Comparison of ENCODE assay signal across 8 mouse cellular contexts in the genomic region with DNA sequence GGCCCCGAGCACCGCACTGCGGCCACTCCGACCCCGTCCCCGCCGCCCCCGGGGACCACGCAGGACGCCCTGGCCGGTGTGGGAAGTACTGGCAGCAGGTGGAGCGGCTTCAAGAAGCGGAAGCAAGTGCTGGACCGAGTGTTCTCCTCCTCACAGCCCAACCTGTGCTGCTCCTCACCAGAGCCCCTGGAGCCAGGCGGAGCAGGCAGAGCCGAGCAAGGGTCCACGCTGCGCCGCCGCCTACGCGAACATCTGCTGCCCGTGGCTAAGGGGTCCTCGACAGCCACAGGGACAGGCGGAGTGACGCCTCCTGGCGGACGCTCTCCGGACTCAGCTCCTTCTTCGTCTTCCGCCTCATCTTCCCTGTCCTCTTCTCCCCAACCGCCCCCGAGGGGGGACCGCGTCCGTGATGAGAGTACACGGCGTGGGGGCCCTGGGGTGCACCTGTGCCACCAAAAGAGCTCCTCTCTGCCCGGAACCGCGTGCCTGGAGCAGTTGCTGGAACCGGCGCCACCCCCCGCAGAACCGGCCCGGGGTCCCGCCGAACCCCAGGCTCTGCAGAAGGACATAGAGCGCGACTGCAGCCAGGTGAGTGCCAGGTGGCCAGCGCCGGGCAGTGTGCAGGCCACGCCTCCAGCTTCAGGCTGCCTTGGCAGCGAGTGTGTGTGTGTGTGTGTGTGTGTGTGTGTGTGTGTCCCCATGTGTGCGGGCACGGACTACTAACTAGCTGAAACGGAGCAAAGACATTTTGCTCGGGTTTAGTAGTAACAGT. TPM values are rescaled to one million over a fixed set of nuclear protein-coding genes. Genes with fewer than 3 reads are reported as not detected.
A peak's percentile ranks its signal among the peaks of the same experiment; 100 is the strongest.
DNase-seq lines count a peak whose midpoint lies in the region; ATAC-seq and TF ChIP-seq lines count a peak whose summit lies in the region.

No protein-coding gene starts in this region.

- H3K4me2 ChIP-seq in forebrain, embryonic 16.5 days (ENCODE audit: low read length), result peak overlapping the region; percentile 99
- H3K4me2 ChIP-seq in lung, embryonic 14.5 days, result peak overlapping the region; percentile 96
- H3K4me2 ChIP-seq in neural tube, embryonic 14.5 days (ENCODE audit: low read depth, low read length), result peak overlapping the region; percentile 99

- H3K27me3 ChIP-seq in forebrain, embryonic 16.5 days (replicated peaks; ENCODE audit: control insufficient read depth, insufficient read depth, low read length), result peaks cover 6% of the 10 kb centered on the region; the same call in 1 of the 2 replicates
- peaks cover 35% of the 10 kb centered on the region for H3K27me3 ChIP-seq in lung, embryonic 14.5 days (ENCODE audit: insufficient read depth, low read length)
- H3K27me3 ChIP-seq in neural tube, embryonic 14.5 days (ENCODE audit: control insufficient read depth, insufficient read depth, low read length), result peaks cover 7% of the 10 kb centered on the region

- no peaks in the 10 kb centered on the region for H3K9me3 ChIP-seq in forebrain, embryonic 16.5 days (ENCODE audit: control insufficient read depth, low read length)
- H3K9me3 ChIP-seq in lung, embryonic 14.5 days (ENCODE audit: low read depth, low read length), result no peaks in the 10 kb centered on the region
- no peaks in the 10 kb centered on the region for H3K9me3 ChIP-seq in neural tube, embryonic 14.5 days (ENCODE audit: control insufficient read depth, low read length)

- ATAC-seq in forebrain, embryonic 16.5 days, result peak; percentile 91
- ATAC-seq in hematopoietic stem cell, adult 5-6 weeks (replicated peaks in 1 of 2; ENCODE audit: insufficient read depth in 1 of 2, low FRiP score in 2 of 2, low TSS enrichment in 1 of 2, low read depth in 1 of 2, poor library complexity in 2 of 2, severe bottlenecking in 2 of 2), result peak; percentile 38 to 62
- peak; percentile 85 for ATAC-seq in lung, embryonic 14.5 days (ENCODE audit: insufficient read depth)
- peak; percentile 93 for ATAC-seq in neural tube, embryonic 14.5 days (ENCODE audit: low read depth)

- WGBS in forebrain, embryonic 16.5 days, result under 1% methylated on average over 56 of the region's 58 CpGs
- under 1% methylated on average over 55 of the region's 58 CpGs for WGBS in lung, embryonic 14.5 days
- WGBS in neural tube, embryonic 14.5 days, result 1% methylated on average over 47 of the region's 58 CpGs

- DNase-seq in MN1 (ENCODE audit: low spot score), result peak; percentile 33
- DNase-seq in cerebellum, adult 18-20 months, result peak; percentile 79 to 85
- DNase-seq in layer of hippocampus, adult 8-10 months (ENCODE audit: low spot score in 2 of 2), result peak; percentile 41 to 58
- DNase-seq in lung, embryonic 14.5 days, result peak; percentile 64
- peak; percentile 32 for DNase-seq in urinary bladder, postnatal 14 days (ENCODE audit: low spot score)

- H3K27ac ChIP-seq in forebrain, embryonic 16.5 days (ENCODE audit: low read length), result no peak overlapping the region
- H3K27ac ChIP-seq in lung, embryonic 14.5 days (ENCODE audit: low read depth), result no peak overlapping the region
- H3K27ac ChIP-seq in neural tube, embryonic 14.5 days (ENCODE audit: low read depth, low read length), result no peak overlapping the region

- peak overlapping the region; percentile 63 for H3K4me3 ChIP-seq in forebrain, embryonic 16.5 days (replicated peaks; ENCODE audit: low read length)
- peak overlapping the region; percentile 53 for H3K4me3 ChIP-seq in lung, embryonic 14.5 days (ENCODE audit: low read depth, low read length)
- peak overlapping the region; percentile 73 for H3K4me3 ChIP-seq in neural tube, embryonic 14.5 days (ENCODE audit: low read depth, low read length)

- no peaks in the 10 kb centered on the region for H3K36me3 ChIP-seq in forebrain, embryonic 16.5 days (ENCODE audit: control insufficient read depth, insufficient read depth)
- no peaks in the 10 kb centered on the region for H3K36me3 ChIP-seq in lung, embryonic 14.5 days (ENCODE audit: insufficient read depth)
- H3K36me3 ChIP-seq in neural tube, embryonic 14.5 days (ENCODE audit: control insufficient read depth, insufficient read depth, low read length), result no peaks in the 10 kb centered on the region

- peak; percentile 59 for TF ChIP-seq CTCF in lung, embryonic 14.5 days (IDR thresholded peaks at IDR 0.05; ENCODE audit: low read depth)

- peak overlapping the region; percentile 64 for H3K9ac ChIP-seq in forebrain, embryonic 16.5 days (replicated peaks; ENCODE audit: low read depth, low read length)
- H3K9ac ChIP-seq in lung, embryonic 14.5 days, result peak overlapping the region; percentile 38
- peak overlapping the region; percentile 68 for H3K9ac ChIP-seq in neural tube, embryonic 14.5 days (replicated peaks; ENCODE audit: low read depth, low read length)

- peaks cover 11% of the 10 kb centered on the region for H3K4me1 ChIP-seq in forebrain, embryonic 16.5 days (replicated peaks; ENCODE audit: control insufficient read depth, insufficient read depth, low read length)
- no peaks in the 10 kb centered on the region for H3K4me1 ChIP-seq in lung, embryonic 14.5 days (ENCODE audit: insufficient read depth)
- H3K4me1 ChIP-seq in neural tube, embryonic 14.5 days (ENCODE audit: control insufficient read depth, insufficient read depth, low read length), result 0 out of 2 replicates have a peak, but pooled peaks cover 4% of the 10 kb centered on the region

RNA-seq across cellular contexts. Expression of a gene that starts 0.5 kb away (rescaled TPM):
- 5.9 and 8.0 TPM in 2 replicates for polyA plus RNA-seq in forebrain, embryonic 16.5 days (2015; fragmentation: Nextera tagmentation; extraction: Ambion mirVana)
- total RNA-seq in hematopoietic stem cell, adult 5-6 weeks (2017), result 77.9 and 92.5 TPM in 2 replicates
- 10 to 100 TPM; 48.9 to 59.6 (median 55.3) TPM for total RNA-seq in layer of hippocampus, adult 8-10 months (2022)
- 0.64 and 0.82 TPM in 2 replicates for polyA plus RNA-seq in lung, embryonic 14.5 days (2014; fragmentation: Nextera tagmentation; extraction: Ambion mirVana)
- 2.2 and 2.3 TPM in 2 replicates for polyA plus RNA-seq in neural tube, embryonic 14.5 days (2014; fragmentation: Nextera tagmentation; extraction: Ambion mirVana)

Comparison
In these comparisons a context has a peak if more than half of its experiments do, and no peak if none do; other contexts are left out.
1. DNase-seq: peak in every context shown above with its lines; median percentile 82 in cerebellum, adult 18-20 months; 64 in lung, embryonic 14.5 days; 50 in layer of hippocampus, adult 8-10 months; 33 in MN1; 32 in urinary bladder, postnatal 14 days.